Mouse (Mus musculus) kidney, adult 2 months (tissue): ENCODE measurements at regions not wholly inside any gene's neighbourhood (a gene's known extent, or its start where the extent isn't known, plus 50 kb on each side); places are given as distances from the start of the nearest gene placed in this dataset.

ENCODE experiments used
- CTCF ChIP-seq: fragments of 200-500 bp; conservative IDR thresholded peaks from 2 replicates; pipeline ENCODE4 v1.5.1; 2011; ENCODE audit warnings: low read depth, mild to moderate bottlenecking, control low read depth, low read length, moderate library complexity, mixed read lengths; ENCODE audit not compliant: insufficient read depth, insufficient read length
- POLR2A ChIP-seq: fragments of 200-500 bp; IDR thresholded peaks from one replicate; pipeline ENCODE4 v1.6.1; 2011; ENCODE audit warnings: low read depth, low read length, control low read depth

DNA sequence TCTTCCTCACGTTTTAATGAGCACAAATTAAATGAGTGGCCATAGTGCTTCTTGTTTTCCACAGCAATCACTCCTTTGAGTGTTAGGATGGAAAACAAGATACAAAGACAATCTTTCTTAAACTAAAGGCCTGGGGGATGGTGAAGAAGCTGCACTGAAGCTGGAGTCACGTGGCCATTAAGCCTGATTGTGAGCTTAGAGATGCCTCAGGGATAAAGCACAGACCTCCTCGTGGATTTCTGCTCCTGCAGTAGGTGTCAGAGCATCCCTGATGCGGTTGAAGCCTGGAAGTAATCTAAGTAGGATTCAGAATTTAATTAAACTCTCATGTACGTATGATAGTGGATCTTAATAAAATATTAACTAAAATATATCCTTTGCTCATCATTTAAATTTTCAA, 1200.9 kb downstream of the Ntrk3 start:
- TF ChIP-seq CTCF (no peak), POLR2A (no peak)
